Mouse (Mus musculus) limb, embryonic 11.5 days (tissue): ENCODE results near the gene Pef1. TPM values are rescaled to one million over a fixed set of nuclear protein-coding genes. Genes with fewer than 3 reads are reported as not detected.
A peak's percentile ranks its signal among the peaks of the same experiment; 100 is the strongest.

Source experiments
- ATAC-seq: fragments of 200-750 bp; cut with Nextera tagmentation; 2 replicates; pipeline ENCODE4 v1.8.0; 2017; ENCODE audit warnings: low read depth; ENCODE audit not compliant: insufficient number of reproducible peaks, low FRiP score, low TSS enrichment
- DNase-seq: peaks from one replicate; pipeline ENCODE4 v3.0.0-alpha.2; 2015; ENCODE audit warnings: low spot score
- H3K27ac ChIP-seq: fragments of 300-500 bp; sonication (generic); replicated peaks from 2 replicates; pipeline ENCODE4 v1.5.1; 2014; ENCODE audit warnings: low read depth, mild to moderate bottlenecking, low read length
- H3K27me3 ChIP-seq: fragments of 300-500 bp; sonication (generic); 2 replicates; pipeline ENCODE4 v1.6.1; 2014; ENCODE audit warnings: mild to moderate bottlenecking, low read length, mixed read lengths; ENCODE audit not compliant: control insufficient read depth, insufficient read depth
- H3K36me3 ChIP-seq: fragments of 300-500 bp; sonication (generic); 2 replicates; pipeline ENCODE4 v1.6.1; 2014; ENCODE audit warnings: mild to moderate bottlenecking, low read length, moderate library complexity, mixed read lengths; ENCODE audit not compliant: control insufficient read depth, insufficient read depth
- H3K4me1 ChIP-seq: fragments of 300-500 bp; sonication (generic); 2 replicates; pipeline ENCODE4 v1.6.1; 2014; ENCODE audit warnings: low read length, mixed read lengths; ENCODE audit not compliant: control insufficient read depth, insufficient read depth
- H3K4me2 ChIP-seq: fragments of 300-500 bp; sonication (generic); 2 replicates; pipeline ENCODE4 v1.6.1; 2014; ENCODE audit warnings: low read depth, mild to moderate bottlenecking, moderate library complexity; ENCODE audit not compliant: severe bottlenecking
- H3K4me3 ChIP-seq: fragments of 300-500 bp; sonication (generic); 2 replicates; pipeline ENCODE4 v1.5.1; 2014; ENCODE audit warnings: low read depth, low read length
- H3K9ac ChIP-seq: fragments of 300-500 bp; sonication (generic); 2 replicates; pipeline ENCODE4 v1.6.1; 2014; ENCODE audit warnings: mild to moderate bottlenecking, low read length
- H3K9me3 ChIP-seq: fragments of 300-500 bp; sonication (generic); 2 replicates; pipeline ENCODE4 v1.6.1; 2016; ENCODE audit warnings: low read length; ENCODE audit not compliant: control insufficient read depth
- WGBS: fragments of 180-500 bp; shearing (Covaris S2); extraction: QIAGEN DNeasy Blood & Tissue Kit; methylation state at CpG from one replicate; pipeline ENCODE4 v1.1.7; 2014; 5-methylcytosine and 5-hydroxymethylcytosine counted together
- polyA plus RNA-seq: library from polyadenylated mRNA; unstranded; fragments of >200 nt; fragmentation: Nextera tagmentation; extraction: Ambion mirVana; gene quantifications from 2 replicates; pipeline ENCODE4 v1.2.1, GENCODE M21; 2014

Gene Pef1
- polyA plus RNA-seq, 1 experiment from 2014 or later, result 76.5 TPM

DNA sequence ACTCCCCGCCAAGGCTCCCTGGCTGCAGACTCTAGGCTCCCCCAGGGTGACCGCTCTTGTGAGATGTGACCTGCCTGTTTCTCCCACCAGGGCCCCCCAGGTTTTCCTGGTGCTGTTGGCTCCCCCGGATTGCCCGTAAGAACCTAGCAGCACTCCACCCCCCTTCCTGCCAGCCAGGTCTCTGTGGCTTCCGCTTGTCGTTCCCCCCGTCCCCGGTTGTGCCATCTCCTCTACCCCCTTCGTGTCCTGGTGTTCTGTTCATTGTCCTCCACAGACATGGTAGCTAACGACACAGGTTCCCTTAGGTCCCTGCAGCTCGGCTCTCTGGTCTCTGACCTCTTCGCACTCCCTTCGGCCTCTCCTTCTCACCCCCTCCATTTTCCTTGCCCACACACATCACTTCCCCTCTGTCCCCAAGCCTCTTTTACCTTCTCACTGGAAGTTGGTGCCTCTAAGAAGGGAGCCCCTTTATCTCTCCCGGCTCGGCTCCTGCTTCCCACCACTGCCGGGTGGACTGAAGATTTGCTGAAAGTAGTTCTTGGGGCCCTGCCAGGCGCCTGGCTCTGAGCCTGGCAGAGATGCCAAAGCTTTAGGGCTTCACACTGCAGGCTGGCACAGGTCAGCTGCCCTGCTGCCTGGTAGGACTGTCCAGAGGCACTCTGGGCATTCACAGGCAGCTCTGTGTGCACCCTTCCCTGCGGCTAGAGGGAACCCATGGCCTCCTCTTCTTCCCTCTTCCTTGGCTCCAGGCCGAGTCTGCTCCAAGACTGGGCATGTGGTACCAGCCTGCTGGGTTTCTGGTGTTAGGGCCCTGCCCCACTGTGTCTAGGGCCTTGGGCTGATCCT lies 20.8 kb upstream of the Pef1 start:
- 77% methylated on average over 19 of the region's 19 CpGs for WGBS
- Histone ChIP-seq H3K9ac (no peak overlapping the region), H3K4me3 (no peak overlapping the region), H3K4me2 (no peak overlapping the region), H3K27ac (no peak overlapping the region), H3K9me3 (no peaks in the 10 kb centered on the region), H3K4me1 (no peaks in the 10 kb centered on the region), H3K36me3 (no peaks in the 10 kb centered on the region), H3K27me3 (0 out of 2 replicates have a peak, but pooled peaks cover 9% of the 10 kb centered on the region)
- no peak for ATAC-seq
- no peak for DNase-seq

DNA sequence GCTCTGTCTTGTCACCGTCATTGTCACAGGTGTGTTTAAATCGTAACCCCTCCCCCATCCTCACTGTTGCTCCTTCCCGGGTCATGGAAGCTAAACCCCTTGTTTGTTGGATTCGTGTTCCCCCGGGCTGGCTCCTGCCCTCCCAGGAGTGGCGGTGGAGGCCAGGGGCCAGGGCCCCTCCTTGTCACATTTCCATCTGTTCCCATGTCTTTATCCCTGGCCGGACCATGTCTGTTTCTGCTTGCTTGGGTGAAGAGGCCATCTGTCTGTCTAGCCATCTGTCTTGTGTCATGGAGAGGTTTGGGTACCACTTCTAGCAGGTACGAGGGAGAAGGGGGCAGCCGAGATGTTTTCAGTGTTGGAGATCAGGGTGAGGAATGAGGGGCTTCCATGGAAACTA lies 20.1 kb upstream of the Pef1 start:
- H3K9me3 ChIP-seq, result no peaks in the 10 kb centered on the region
- ATAC-seq (no peak), DNase-seq (no peak)
- no peaks in the 10 kb centered on the region for H3K4me1 ChIP-seq
- no peak overlapping the region for H3K4me3 ChIP-seq
- H3K9ac ChIP-seq, result no peak overlapping the region
- H3K4me2 ChIP-seq, result no peak overlapping the region
- H3K27me3 ChIP-seq, result 0 out of 2 replicates have a peak, but pooled peaks cover 6% of the 10 kb centered on the region
- 45% methylated on average over 9 of the region's 9 CpGs for WGBS
- no peaks in the 10 kb centered on the region for H3K36me3 ChIP-seq
- no peak overlapping the region for H3K27ac ChIP-seq

DNA sequence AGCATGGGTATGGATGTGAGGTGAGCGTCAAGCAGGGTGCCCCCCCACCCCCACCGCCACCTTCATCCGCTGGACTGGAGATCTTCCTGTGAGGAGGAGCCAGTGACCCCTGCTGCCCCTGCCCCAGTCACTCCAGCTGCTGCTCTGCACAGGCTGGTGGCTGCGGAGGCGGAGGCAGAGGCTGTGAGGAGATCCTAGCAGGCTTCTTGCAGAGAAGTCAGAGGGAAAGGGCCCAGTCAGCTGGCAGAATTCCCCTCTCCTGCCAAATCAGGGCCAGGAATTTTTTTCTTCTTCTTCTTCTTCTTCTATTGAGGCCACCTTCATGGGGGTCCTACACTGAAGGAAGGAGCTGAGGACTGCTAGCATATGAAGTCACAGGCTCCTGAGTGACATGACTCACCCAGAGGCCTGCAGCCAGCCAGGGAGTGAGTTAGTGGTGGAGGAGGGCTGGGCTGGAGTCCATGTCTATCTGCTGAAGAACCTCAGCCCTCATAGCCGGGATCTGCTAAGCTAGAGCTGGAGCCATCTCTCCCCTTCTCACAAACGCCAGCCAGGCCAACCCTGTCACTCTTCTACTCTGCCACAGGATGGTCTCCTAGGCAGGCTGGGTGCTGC lies 17.9 kb upstream of the Pef1 start:
- Histone ChIP-seq H3K9me3 (no peaks in the 10 kb centered on the region), H3K36me3 (no peaks in the 10 kb centered on the region), H3K27ac (no peak overlapping the region), H3K9ac (no peak overlapping the region), H3K27me3 (0 out of 2 replicates have a peak, but pooled peaks cover 5% of the 10 kb centered on the region), H3K4me2 (no peak overlapping the region), H3K4me3 (no peak overlapping the region), H3K4me1 (no peaks in the 10 kb centered on the region)
- DNase-seq, result no peak
- 44% methylated on average over 7 of the region's 7 CpGs for WGBS
- no peak for ATAC-seq

DNA sequence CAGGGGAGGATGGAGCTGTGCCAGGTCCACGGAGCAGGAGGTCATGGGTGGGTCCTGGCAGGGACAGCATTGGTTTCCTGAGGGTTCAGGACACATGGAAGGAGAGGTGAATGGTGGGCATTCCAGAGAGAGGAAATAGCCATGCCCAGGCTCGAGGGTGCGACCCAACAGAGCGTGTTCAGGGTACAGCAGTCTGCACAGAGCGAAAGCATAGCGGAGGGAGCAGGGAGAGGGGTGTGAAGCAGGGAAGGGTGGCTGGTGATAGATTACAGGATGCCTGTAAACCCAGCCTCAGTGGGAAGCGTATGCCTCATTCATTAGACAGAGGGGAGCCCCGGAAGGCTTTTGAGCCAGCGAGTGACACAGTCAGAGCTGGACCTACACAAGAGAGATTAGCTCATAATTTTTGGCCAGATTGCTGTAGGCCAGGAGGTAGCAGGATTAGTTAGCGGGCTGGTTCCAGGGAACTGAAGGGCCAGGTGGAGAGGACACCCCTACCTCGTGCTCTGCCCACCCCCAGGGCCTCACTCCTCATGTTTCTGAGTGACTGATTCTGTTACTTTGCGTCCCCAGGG lies 17.0 kb upstream of the Pef1 start:
- Histone ChIP-seq H3K4me3 (no peak overlapping the region), H3K36me3 (no peaks in the 10 kb centered on the region), H3K4me1 (no peaks in the 10 kb centered on the region), H3K4me2 (no peak overlapping the region), H3K27me3 (0 out of 2 replicates have a peak, but pooled peaks cover 5% of the 10 kb centered on the region), H3K9me3 (no peaks in the 10 kb centered on the region), H3K27ac (no peak overlapping the region), H3K9ac (no peak overlapping the region)
- no peak for DNase-seq
- ATAC-seq, result no peak
- WGBS, result 68% methylated on average over 12 of the region's 12 CpGs

DNA sequence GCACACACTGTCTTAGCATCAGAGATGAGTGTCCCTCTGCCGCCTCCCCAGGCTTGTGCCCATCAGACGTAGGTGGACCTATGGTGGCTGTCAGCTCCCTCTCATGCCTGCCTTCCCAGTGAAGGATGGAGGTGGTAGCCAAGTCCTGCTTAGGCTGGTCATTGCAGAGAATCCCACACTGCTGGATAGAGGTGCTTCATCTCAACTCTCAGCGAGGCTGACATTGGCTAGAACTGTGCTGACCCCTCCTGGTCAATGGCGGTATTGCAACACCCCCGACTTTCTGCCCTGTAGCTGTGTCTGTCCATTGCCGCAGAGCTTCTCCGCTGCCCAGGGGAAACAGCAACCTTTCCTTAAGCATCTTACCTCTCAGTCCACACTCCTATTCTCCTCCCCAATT lies 15.1 kb upstream of the Pef1 start:
- H3K36me3 ChIP-seq, result no peaks in the 10 kb centered on the region
- no peak overlapping the region for H3K9ac ChIP-seq
- H3K4me3 ChIP-seq, result no peak overlapping the region
- H3K4me1 ChIP-seq, result no peaks in the 10 kb centered on the region
- WGBS, result 8% methylated on average over 7 of the region's 7 CpGs
- no peak for ATAC-seq
- peak; percentile 96 for DNase-seq
- H3K27ac ChIP-seq, result no peak overlapping the region
- 0 out of 2 replicates have a peak, but pooled peaks cover 5% of the 10 kb centered on the region for H3K27me3 ChIP-seq
- H3K9me3 ChIP-seq, result no peaks in the 10 kb centered on the region
- H3K4me2 ChIP-seq, result no peak overlapping the region

DNA sequence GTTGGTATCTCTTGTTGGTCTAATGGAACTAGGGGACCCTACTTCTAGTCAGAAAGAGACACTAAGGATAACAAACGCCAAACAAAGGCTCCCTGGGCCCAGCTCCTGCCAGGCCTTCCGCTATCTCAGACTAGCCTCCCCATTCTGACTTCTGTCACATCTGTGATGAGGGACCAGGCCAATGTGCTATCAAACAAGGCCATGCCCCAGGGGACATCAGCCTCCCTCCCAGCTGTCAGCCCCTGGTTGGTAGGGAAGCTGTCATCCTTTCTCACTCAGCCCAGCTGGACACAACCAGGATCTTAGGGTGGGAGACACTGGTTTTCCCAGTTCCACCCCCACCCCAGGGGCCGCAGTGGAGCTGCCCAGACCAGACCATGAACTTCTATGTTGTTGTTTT lies 7.2 kb upstream of the Pef1 start:
- ATAC-seq (no peak), DNase-seq (no peak)
- 54% methylated on average over 3 of the region's 3 CpGs for WGBS
- Histone ChIP-seq H3K27ac (no peak overlapping the region), H3K27me3 (no peaks in the 10 kb centered on the region), H3K4me1 (no peaks in the 10 kb centered on the region), H3K4me2 (no peak overlapping the region), H3K9ac (no peak overlapping the region), H3K9me3 (no peaks in the 10 kb centered on the region), H3K36me3 (no peaks in the 10 kb centered on the region), H3K4me3 (no peak overlapping the region)

DNA sequence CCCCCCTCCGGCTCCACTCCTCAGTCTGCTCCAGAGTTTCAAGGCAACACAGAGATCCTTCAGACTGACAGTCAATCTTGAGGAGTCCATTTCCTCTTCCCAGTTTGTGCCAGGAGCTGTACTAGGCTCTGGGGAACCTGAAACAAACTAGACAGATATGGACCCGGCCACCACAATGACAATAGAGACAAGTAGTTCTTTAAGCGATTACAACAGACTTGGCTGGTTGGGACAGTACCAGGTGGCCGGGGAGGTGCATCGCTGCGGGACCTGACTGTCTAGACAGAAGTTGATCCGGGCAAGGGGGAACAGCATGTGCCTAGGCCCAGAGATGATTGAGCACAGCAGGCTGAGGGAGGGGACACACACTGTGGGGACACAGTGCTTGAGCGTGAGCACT lies 1.2 kb upstream of the Pef1 start:
- Histone ChIP-seq H3K4me3 (no peak overlapping the region), H3K4me1 (no peaks in the 10 kb centered on the region), H3K36me3 (no peaks in the 10 kb centered on the region), H3K27ac (no peak overlapping the region), H3K27me3 (no peaks in the 10 kb centered on the region), H3K9ac (no peak overlapping the region), H3K4me2 (no peak overlapping the region), H3K9me3 (no peaks in the 10 kb centered on the region)
- ATAC-seq (no peak), DNase-seq (no peak)
- WGBS, result 57% methylated on average over 8 of the region's 8 CpGs

DNA sequence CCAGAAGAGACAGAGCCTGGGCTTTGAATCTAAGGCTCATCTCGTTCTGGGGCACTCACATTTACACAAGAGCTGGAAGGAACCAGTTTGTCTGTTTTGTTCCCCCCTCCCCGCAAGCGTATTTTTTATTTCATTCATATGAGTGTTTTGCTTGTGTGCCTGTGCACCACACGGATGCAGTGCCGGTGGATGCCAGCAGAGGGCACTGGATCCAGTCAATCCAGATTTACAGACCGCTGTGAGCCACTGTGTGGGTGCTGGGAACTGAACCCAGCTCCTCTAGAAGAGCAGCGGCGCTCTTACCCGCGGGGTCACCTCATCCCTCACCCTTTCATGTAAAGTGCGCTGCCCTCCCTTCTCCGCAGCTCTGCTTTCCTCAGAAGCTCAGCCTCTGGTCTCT lies 1.3 kb downstream of the Pef1 start:
- Histone ChIP-seq H3K4me3 (no peak overlapping the region), H3K9me3 (no peaks in the 10 kb centered on the region), H3K4me2 (no peak overlapping the region), H3K27ac (no peak overlapping the region), H3K36me3 (no peaks in the 10 kb centered on the region), H3K4me1 (no peaks in the 10 kb centered on the region), H3K9ac (no peak overlapping the region), H3K27me3 (no peaks in the 10 kb centered on the region)
- WGBS, result 75% methylated on average over 12 of the region's 12 CpGs
- ATAC-seq (no peak), DNase-seq (no peak)
